Mouse (Mus musculus): ENCODE measurements around the gene Wdcp.
"Not testable (repeated sequence)": the region's sequence is repeated elsewhere in the genome, so short reads cannot be mapped to it uniquely, and the experiment has no call there.

Wdcp gene

DNA sequence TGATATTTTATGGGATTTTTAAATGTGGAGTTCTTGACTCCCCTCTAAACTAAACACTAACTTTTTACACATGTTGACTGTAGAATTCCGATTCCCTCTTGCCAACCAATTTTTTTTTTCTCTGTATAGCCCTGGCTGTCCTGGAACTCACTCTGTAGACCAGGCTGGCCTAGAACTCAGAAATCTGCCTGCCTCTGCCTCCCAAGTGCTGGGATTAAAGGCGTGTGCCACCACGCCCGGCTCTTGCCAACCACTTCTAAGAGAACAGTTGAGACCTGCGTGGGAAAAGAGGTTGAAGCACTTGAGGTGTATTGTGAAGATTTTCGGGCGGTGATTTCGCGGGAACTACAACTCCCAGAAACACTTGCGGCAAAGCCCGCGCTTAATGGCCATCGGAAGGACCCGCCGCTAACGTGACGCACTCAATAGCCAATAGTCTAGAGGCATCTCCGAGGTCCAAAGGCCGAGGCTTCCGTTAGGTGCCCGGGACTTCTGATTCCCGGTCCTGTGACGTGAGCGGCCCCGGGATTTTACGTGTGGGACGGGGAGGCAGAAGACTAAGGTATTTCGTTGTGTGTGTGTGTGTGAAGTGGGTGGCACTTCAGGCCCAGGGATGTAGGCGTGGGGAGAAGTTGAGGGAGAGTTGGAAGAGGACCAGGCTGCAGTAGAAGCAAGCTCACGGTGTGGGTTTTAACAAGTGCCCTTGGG lies at the start of gene Wdcp:
Gene Wdcp (plus strand): TSS at position 414 of the 708 bp plus-strand sequence.
- DNase-seq (ENCODE audit: low read depth, low spot score) = peak; percentile 94

DNA sequence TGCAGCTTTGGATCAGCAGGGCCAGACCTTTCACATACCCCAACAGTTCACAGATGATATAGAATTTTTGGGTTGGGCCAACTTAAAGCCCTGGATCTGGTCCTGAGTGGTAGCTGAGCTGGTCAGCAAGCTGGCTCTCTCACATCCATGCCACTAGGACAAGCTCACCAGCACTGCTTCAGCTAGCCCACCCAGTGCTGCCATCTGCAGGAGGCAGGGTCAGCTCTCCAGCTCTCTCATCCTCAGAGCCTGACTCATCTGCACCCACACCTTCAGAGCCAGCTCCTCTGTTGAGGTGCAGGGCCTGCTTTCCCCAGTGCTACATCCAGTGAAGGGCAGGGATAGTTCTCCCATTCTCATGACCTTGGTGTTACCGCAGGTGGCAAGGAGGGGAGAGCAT lies 49.4 kb upstream of the Wdcp start:
- DNase-seq (ENCODE audit: low read depth, low spot score) = no peak

DNA sequence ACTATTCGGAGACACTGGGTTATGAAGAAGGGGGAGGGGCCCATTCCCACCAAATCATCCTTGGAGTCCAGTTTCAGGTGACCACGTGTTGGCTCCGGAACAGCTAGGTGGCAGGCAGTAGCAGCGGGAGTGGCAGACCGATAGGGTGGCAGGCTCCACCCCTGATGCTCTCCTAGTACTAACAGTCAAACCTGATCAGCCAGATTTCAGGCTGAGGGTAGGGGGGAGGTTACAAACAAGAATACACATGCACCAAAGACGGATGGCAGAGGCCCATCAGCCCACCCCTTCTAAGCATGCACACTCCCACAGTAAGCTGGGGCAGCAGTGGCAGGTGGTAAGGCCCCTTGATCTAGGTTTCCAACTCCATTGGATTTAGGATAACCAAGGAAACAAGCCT lies 45.6 kb upstream of the Wdcp start:
- DNase-seq (ENCODE audit: low read depth, low spot score) = not testable (repeated sequence)

DNA sequence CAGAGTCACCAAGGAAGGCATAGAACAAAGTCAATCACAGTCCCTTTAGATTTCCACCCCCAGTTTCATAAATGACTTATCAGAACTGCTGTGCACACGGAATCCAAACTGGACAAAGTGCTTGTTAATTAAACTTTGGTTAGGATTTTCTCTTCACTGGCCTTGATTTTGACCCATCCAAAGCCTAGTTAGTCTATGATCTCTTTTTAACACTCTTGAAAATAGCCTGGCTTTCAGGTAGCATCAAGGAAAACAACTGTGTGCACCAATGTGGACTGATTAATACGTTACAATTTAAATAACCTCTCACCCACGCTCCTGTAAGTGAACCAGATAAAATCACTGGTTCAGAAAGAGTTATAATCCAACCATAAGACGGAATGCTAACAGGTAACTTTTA lies 32.1 kb upstream of the Wdcp start:
- no peak for DNase-seq (ENCODE audit: low read depth, low spot score)

DNA sequence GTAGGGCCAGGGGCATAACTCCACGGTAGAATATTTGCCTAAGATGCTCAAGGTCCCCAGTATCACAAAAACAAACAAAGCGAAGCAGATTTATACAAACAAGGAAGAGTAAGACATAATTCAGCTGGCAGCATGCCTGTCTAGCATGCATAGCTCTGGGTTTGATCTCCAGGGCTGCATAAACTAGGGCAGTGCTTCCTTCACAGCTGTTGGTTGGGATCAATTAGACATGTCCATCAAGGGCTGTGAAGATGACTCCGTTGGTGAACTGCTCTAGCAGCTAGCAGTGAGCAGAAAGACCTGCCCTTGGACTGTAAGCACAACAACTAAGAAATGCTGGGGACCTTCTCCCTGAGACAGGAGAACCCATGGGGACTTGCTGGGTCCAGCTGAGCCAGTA lies 31.4 kb upstream of the Wdcp start:
- DNase-seq (ENCODE audit: low read depth, low spot score) = no peak

DNA sequence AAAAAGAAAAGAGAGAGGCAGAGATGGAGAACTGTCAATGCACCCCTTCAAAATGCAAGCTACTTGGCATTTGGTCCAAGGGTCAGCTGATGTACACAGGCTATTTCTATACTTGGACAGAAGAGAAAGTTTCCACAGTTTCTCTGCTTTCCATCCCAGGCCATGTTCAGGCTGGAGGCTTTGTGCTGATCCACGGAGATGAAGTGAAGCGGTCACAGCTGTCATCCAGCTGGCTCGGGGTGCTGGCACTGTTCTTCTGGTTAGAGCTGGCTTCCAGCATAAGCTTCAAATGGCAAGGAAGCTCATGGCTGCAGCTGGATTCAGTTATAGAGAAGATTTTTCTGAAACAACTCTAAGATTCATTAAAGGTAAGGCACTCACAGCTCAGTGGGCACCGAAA lies 29.5 kb upstream of the Wdcp start:
- DNase-seq (ENCODE audit: low read depth, low spot score) = no peak

DNA sequence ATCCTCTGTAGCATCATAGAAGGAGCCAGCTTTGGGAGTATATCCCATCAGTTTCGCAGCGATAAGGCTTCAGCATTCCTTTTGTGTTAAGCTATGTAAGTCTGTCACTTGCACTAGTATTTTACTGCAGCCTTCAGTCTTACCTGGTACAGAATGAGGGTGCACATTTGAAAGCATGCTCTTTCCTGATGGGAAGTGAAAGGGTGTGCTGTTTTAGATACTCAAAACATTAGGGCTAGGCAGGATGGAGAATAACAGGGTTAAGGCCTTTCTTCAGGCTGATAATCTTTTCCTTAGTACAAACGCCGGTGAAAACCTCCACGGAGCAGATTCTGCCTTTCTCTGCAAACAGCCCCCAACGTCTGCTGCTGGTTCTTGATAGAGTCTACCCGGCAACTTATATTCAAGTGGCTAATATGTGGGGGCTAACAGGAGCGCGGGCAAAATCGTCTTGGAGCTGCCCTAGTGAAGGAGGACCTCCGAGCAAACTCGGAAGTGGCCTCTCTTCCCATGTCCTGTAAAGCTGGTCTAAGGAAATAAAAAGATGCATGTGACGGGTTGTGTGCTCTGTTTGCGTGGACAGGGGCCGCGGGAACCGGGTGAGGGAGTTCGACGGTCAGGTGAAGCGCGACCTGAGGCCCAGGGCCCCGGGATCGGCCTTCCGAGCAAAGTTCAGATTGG lies 26.3 kb upstream of the Wdcp start:
- no peak for DNase-seq (ENCODE audit: low read depth, low spot score)

DNA sequence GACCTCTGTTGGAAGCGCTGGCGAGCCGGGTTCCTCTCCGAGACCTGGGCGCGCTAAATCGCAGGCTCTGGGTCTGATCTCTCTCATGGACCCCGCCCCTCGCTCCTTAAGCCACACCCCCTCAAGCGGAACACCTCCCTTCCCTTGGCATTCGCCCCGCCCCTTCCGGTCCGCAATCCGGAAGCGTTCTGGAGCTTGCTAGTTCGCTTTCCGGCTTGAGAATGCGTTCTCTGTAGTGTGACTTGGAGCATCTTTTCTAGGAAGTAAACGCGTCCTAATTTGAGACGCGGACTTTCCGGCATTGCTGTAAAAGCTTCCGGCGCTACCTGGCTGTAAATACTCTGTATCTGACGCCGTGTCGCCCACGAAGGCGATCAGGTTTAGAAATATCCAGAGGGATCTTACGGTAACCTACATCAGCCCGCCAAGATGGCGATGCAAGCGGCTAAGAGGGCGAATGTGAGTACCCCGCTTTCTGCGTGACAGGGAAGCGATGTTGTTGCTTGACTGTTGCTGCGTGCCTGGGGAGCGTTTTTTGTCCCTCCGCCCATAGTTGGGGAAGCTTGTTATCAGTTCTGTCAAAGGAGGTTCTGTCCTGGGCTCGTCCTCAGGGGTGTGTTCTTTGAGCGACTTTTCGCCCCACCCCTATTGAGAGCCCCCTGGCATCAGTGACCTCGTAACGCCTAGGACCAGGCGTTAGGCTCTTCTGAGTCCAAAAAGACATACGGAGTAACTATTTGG lies 25.6 kb upstream of the Wdcp start, which contains the start of gene Sf3b6:
Gene Sf3b6 (plus strand): TSS at position 184 of the 741 bp plus-strand sequence.
- DNase-seq (ENCODE audit: low read depth, low spot score) = peak; percentile 96

DNA sequence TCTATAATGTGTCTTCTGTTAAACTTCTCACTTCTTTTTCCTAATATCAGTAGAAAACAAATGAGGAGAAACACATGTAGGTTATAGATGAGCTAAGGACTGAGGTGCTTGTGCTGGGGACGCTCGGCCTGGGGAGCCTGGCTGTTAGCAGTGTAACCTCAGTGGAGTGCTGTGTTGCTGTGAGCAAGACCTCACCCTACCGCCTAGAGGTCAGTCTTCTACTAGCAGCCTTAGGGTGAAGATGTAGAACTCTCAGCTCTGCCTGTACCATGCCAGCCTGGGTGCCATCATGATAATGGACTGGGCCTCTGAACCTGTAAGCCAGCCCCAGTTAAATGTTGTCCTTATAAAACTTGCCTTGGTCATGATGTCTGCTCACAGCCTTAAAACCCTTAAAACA lies 15.8 kb upstream of the Wdcp start:
- DNase-seq (ENCODE audit: low read depth, low spot score) = no peak

DNA sequence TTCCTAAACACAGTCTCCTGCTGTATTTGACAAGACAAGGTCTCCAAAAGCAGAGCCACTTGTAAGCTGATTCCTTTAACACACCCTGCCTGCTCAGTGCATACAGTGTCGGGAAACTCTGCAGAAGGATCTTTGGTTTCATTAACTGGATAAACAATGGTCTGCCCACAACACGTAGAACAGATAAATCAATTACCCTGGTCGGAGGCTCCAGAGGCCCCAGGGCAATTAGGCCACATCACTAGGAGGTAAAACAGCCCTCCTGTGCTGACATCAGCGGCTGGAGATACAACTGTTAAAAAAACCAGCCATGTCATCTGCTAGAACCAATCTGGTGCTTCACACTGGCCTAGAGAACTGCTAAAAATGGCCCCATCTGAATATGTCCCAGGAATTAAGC lies 6.1 kb upstream of the Wdcp start:
- peak; percentile 29 for DNase-seq (ENCODE audit: low read depth, low spot score)

DNA sequence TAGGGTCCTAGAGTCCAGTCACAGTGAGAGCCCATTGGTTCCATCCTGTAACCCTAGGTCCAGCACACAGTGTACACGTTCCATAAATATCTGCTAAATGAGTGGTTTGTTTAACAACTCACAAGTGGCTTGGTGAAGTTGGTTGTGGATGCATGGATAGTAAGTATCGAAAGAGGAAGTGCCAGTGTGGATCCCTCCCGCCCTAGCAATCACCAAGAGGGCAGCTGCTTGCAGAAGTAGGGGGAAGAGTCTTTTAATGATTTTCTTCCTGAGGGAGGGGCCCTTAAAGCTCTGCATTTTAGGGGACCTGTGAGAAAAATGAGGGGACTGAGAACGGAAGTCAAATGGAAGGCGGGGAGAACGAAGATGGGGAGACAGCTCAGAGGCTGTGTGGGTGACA lies 3.1 kb upstream of the Wdcp start:
- no peak for DNase-seq (ENCODE audit: low read depth, low spot score)

DNA sequence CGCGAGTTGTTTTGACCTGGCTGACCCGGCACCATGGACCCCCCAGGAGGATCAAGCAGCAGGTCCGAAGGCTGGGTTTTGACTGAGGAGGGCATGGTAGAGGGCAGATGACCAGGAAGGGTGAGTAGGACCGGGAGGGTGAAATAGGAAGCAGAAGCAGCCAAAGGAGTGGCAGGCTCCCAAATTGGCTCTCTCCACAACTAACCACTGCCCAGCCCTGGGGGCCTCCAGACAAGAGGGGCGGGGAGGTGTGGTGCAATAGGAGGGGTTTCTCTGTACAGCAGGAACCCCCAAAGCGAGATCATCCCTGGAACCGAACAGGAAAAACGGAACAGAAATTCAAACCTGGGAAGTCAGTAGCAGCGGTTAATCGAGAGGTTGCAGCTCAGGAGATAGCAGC lies 2.4 kb upstream of the Wdcp start:
- DNase-seq (ENCODE audit: low read depth, low spot score) = no peak

DNA sequence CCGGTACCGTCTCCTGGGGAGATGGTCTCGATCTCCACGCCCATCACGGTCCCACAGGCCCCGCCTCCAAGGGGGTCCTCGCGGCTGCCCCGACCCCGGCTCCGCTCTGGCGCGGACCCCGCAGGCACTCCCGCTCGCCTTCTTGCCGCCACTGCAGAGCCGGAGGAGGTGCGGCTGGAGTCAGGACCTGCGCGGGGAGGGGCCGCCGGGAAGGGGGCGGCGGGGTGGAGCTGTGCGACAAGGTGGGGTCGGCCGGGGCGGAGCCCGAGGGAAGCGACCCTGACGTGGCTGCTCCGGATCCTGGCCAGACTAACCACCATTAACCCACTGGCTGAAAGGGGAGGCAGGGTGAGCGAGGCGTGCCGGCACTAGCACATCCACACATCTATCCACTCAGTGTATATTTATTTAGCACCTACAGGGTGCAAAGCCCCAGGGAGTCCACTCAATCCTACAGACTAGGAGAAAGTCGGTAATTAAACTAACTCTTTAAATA lies 1.7 kb upstream of the Wdcp start, which contains the start of gene Fkbp1b:
Gene Fkbp1b (minus strand): TSS at position 200 of the 496 bp plus-strand sequence.
- DNase-seq (ENCODE audit: low read depth, low spot score) = no peak

DNA sequence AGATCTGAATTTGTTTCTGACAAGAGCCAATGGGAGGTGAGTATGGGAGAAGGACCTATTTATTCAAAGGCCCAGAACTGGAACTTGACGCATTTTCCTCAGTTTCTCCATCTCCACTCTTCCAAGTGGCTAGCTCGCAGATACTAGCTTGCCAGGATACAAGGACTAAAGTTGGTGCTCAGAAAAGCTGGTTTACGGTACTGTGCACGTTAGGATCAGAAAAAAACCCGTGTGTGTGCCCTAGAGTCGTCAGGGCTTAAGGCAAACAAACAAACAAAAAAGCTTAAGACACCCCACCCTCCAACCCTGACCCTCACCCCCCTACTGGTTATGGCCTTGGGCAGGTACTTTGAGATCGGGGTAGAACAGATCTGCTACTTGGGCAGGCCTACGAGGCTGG lies 647 bp upstream of the Wdcp start:
- DNase-seq (ENCODE audit: low read depth, low spot score) = no peak

DNA sequence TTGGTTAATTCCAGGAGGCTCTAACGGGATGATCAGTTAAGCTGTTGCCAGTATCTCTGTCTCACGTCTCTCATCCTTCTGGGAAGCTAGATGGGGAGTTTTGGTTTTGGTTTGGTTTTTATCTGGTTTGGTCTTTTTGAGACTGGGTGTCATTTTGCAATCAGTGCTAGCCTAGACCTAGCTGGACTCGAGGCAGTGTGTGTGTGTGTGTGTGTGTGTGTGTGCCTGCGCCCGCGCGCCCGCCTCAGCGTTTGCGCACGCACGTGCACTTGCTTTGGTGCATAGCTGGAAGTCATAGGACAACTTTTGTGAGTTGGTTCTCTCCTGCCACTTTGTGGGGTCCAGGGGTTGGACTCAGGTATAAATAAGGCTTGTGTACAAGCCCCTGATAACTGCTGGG lies 638 bp downstream of the Wdcp start:
- peak; percentile 13 for DNase-seq (ENCODE audit: low read depth, low spot score)

DNA sequence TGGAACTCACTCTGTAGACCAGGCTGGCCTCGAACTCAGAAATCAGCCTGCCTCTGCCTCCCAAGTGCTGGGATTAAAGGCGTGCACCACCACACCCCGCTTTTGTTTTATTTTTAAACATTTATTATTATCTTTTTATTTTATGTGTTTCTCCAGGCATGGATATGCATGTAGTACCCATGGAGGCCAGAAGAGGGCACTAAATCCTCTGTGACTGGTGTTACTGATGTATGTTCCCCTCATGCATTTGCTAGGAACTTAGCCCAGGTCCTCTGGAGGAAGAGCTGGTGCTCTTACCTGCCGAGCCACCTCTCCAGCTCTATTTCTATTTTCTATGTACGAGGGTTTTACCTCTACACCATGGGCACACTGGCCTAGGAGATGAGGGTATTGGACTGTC lies 13.1 kb downstream of the Wdcp start:
- DNase-seq (ENCODE audit: low read depth, low spot score) = no peak

DNA sequence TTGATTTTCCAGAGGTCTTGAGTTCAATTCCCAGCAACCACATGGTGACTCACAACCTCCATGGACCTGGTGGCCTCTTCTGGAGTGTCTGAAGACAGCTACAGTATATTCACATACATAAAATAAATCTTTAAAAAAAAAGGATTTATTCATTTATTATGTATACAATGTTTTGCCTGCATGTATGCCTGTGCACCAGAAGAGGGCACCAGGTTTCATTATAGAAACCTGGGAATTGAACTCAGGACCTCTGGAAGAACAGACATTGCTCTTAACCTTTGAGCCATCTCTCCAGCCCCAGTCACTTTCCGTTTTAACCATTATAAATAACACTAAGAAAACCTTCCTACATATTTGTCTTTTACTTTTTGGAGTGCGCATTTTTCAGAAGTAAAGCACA lies 13.7 kb downstream of the Wdcp start:
- no peak for DNase-seq (ENCODE audit: low read depth, low spot score)

DNA sequence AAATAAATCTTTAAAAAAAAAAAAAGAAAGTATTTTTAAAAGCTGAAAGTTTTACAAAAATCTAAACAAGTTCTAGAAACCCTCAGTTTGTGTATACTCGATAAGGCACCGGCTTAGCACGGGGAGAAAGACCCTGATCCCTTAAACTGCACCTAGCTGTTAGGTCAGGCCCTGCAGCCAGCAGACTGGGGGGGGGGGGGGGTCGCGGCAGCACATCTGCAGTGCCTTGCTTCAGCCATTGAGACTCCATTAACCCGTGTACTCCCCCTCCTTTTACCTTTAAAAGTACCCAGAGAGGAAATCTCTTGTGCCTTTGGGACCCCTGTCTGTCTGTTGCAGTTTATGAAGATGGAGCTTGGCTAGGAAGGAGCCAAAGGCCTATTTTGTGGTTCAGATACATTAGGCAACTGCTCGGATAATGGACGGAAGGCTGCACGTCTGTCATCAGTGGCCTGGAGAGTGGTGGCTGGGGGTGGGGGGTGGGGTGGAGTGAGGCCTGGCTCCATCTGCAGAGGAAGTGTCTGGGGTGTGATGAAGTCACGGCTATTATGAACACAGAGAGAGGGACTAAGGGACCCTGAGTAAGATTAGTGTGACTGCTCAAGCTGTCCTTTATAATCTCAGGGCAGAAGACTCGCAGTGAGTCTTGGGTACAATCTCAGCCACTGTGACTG lies 16.3 kb downstream of the Wdcp start:
- no peak for DNase-seq (ENCODE audit: low read depth, low spot score)

DNA sequence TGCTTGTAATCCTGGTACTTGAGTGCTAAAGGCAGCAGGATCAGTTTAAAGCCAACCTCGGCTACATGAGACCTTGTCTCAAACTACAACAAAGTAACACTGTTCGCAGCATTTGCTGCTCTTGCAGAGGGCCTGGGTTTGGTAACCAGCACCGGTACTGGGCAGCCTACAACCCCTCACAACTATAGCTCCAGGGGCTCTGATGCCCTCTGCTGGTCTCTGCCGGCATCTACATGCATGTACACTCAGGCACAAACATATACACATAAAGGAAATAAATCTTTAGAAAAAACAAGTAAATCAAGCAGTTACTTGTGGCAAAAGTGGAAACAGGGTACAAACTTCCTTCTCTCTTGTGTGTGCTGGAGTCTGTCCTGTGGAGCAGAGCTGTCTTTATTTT lies 19.6 kb downstream of the Wdcp start:
- no peak for DNase-seq (ENCODE audit: low read depth, low spot score)

DNA sequence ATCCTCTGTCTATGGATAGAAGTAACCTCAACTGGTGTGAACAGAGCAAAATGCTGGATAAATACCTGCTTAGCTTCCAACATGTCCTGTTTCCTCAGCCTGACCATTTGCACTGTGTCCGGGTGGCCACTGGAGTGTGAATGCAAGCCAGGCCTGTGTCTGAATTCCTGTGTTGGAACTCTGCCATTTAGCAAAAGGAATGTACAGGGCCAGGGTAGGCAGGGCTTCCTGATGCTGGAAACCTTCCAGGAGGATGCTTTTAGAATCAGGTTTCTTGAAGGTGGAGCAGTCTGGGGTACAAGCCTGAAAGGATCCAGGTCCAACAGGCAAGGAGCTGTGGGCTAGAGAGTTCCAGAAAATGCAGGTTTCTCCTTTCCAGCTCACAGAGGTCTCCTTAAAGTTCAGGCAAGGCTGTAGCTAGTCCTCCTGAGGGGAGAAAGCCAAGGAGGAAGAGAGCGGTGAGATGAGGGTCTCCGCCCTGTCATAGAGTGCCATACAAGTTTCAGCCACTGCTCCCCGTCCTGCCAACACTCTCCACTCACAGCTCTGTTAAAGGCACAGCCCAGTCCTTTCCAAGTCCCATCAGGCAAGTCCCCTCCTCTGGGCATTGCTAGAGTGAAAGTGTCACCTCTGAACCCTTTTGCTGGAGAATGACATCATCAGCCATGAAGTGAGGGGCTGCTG lies 20.7 kb downstream of the Wdcp start:
- DNase-seq (ENCODE audit: low read depth, low spot score) = no peak

DNA sequence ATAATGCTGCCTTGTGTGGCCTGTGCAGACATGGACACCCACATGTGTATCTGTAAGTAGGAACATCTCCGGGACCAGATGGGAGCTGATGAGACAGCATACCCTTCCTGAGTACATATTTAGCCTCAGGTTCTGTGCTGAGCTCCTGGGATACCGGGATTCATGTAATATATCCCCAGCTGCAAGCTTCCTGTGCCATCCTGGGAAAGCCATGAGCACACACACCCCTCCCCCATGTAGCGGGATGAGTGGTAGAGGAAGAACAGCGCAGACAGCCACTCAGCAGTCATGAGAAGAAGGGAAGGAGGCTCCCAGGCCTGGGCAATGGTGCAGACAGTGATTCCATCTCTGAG lies 21.2 kb downstream of the Wdcp start:
- peak; percentile 18 for DNase-seq (ENCODE audit: low read depth, low spot score)

Measured in telencephalon, adult 2 months (tissue).